Mouse (Mus musculus) spleen, adult 10 weeks (tissue): ENCODE data around the gene Celsr3. TPM values are rescaled to one million over a fixed set of nuclear protein-coding genes. Genes with fewer than 3 reads are reported as not detected.

Experiments
- polyA plus RNA-seq: library from polyadenylated mRNA; stranded (reverse); fragments of 350-450 nt; fragmentation: Illumina TruSeq; extraction: RNeasy Lipid Tissue Mini Kit (QIAGEN cat#74804); gene quantifications from one replicate; pipeline ENCODE4 v1.2.3, GENCODE M21; 2015; ENCODE audit warnings: low replicate concordance; ENCODE audit not compliant: insufficient read depth

Celsr3 gene
- 0.04 TPM for polyA plus RNA-seq

DNA sequence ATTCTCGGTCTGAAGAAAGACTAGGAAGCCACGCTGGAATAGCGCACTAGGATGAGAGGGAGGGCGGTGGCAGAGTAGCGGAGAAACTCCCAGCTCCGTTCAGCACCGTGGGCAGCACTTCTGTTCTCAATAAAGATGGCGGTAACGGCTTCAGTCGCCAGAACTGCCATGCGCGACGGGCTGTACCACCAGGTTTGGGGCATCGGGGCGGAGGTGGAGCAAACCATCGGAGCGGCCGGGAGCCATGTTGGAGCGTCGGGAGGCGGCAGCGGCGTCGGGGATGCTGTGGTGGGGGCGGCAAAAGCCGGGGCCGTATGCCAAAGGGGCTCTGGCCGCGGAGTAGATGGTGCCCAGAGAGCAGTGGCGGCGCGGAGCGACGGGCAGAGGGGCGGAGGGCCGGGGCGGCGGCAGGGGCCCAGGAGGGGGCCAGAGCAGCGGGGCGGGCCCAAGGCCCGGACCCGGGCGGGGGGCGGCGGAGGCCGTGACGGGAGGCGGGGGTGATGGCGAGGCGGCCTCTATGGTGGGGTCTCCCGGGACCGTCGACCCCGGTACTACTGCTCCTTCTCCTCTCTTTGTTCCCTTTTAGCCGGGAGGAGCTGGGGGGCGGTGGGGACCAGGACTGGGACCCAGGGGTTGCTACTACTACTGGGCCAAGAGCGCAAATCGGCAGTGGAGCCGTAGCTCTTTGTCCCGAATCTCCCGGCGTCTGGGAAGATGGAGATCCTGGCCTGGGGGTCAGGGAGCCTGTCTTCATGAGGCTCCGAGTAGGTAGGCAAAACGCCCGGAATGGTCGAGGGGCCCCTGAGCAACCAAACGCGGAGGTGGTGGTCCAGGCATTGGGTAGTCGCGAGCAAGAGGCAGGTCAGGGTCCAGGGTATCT lies at the start of gene Celsr3:
Gene Celsr3 (plus strand): TSS at position 501 of the 880 bp plus-strand sequence.

GRCm38 (mm10) chr9:108783548-108784463 lies 42.3 kb upstream of the Celsr3 start, which contains the start of gene Ip6k2:
Gene Ip6k2 (plus strand): TSS chr9:108783796.

GRCm38 (mm10) chr9:108808163-108808665 lies 17.9 kb upstream of the Celsr3 start, which contains the start of gene Nckipsd:
Gene Nckipsd (plus strand): TSS chr9:108808368.

GRCm38 (mm10) chr9:108852976-108853375 lies 26.9 kb downstream of the Celsr3 start, which contains the start of gene Slc26a6:
Gene Slc26a6 (plus strand): TSS chr9:108853283.

Other genes with a start within 250 kb of the Celsr3 start
- 11.5 TPM for gene Wdr6, start 247.6 kb upstream of the Celsr3 start, polyA plus RNA-seq
- 0.48 TPM for gene P4htm, start 228.7 kb upstream of the Celsr3 start, polyA plus RNA-seq
- 75.7 TPM for gene Arih2, start 176.9 kb upstream of the Celsr3 start, polyA plus RNA-seq
- 30.9 TPM for gene Slc25a20, start 164.2 kb upstream of the Celsr3 start, polyA plus RNA-seq
- gene Prkar2a, start 137.0 kb upstream of the Celsr3 start, polyA plus RNA-seq: 23.6 TPM
- gene Ip6k2, start 42.5 kb upstream of the Celsr3 start, polyA plus RNA-seq: 77.0 TPM
- 8.2 TPM for gene Nckipsd, start 18.0 kb upstream of the Celsr3 start, polyA plus RNA-seq
- 6.4 TPM for gene Slc26a6, start 27.0 kb downstream of the Celsr3 start, polyA plus RNA-seq
- not detected for gene Tmem89, start 88.3 kb downstream of the Celsr3 start, polyA plus RNA-seq
- gene Uqcrc1, start 110.3 kb downstream of the Celsr3 start, polyA plus RNA-seq: 139 TPM
- 13.0 TPM for gene Col7a1, start 127.3 kb downstream of the Celsr3 start, polyA plus RNA-seq
- 1.2 TPM for gene Ucn2, start 159.7 kb downstream of the Celsr3 start, polyA plus RNA-seq
- gene Pfkfb4, start 165.5 kb downstream of the Celsr3 start, polyA plus RNA-seq: 11.2 TPM
- gene Shisa5, start 212.2 kb downstream of the Celsr3 start, polyA plus RNA-seq: 1,299 TPM
- 5.6 TPM for gene Trex1, start 233.4 kb downstream of the Celsr3 start, polyA plus RNA-seq
- 11.2 TPM for gene Atrip, start 247.8 kb downstream of the Celsr3 start, polyA plus RNA-seq